Mouse (Mus musculus) CH12.LX (cell line): ENCODE results near the gene Kcnk6. TPM values are rescaled to one million over a fixed set of nuclear protein-coding genes. Genes with fewer than 3 reads are reported as not detected.
"Not testable (repeated sequence)": the region's sequence is repeated elsewhere in the genome, so short reads cannot be mapped to it uniquely, and the experiment has no call there.

Source experiments
- DNase-seq: peaks from one replicate; pipeline ENCODE4 v3.0.0-alpha.2; 2013; ENCODE audit errors: extremely low read depth
- H3K27ac ChIP-seq: 2 replicates; pipeline ENCODE4 v1.5.1; 2012; ENCODE audit warnings: low read depth, mild to moderate bottlenecking, control low read depth, moderate library complexity; ENCODE audit not compliant: insufficient read depth
- H3K27me3 ChIP-seq: replicated peaks from 2 replicates; pipeline ENCODE3; 2012; ENCODE audit warnings: inconsistent platforms
- H3K36me3 ChIP-seq, 2 experiments: replicated peaks in 1 of 2; 2 replicates each; pipeline versions ENCODE3 to v1.6.1; 2012; ENCODE audit warnings: inconsistent platforms in 1 of 2, low read length in 1 of 2, mild to moderate bottlenecking in 1 of 2, mixed read lengths in 1 of 2, moderate library complexity in 1 of 2; ENCODE audit not compliant: control insufficient read depth in 1 of 2, insufficient read depth in 1 of 2
- H3K4me1 ChIP-seq, 2 experiments: 2 replicates each; pipeline ENCODE4 v1.6.1; 2012; ENCODE audit warnings: inconsistent platforms in 1 of 2, moderate library complexity in 1 of 2; ENCODE audit not compliant: insufficient read depth in 2 of 2, control insufficient read depth in 1 of 2
- H3K4me2 ChIP-seq: 2 replicates; pipeline ENCODE4 v1.6.1; 2012; ENCODE audit warnings: low read depth, mild to moderate bottlenecking, control low read depth; ENCODE audit not compliant: poor library complexity, insufficient read depth, severe bottlenecking
- H3K4me3 ChIP-seq, 3 experiments: fragments of 150-350 bp in 1 of 3; sonication (generic) in 1 of 3; replicated peaks in 1 of 3; 2 replicates each; pipeline versions ENCODE3 to v1.5.1; 2011 to 2012; ENCODE audit warnings: low read depth in 2 of 3, low read length in 2 of 3, mild to moderate bottlenecking in 2 of 3, moderate library complexity in 2 of 3, control low read depth in 1 of 3, improper control_type of control experiment in 1 of 3, inconsistent platforms in 1 of 3, mixed read lengths in 1 of 3; ENCODE audit not compliant: poor library complexity in 1 of 3
- H3K79me2 ChIP-seq: replicated peaks from 2 replicates; pipeline ENCODE4 v1.6.1; 2012; ENCODE audit warnings: mild to moderate bottlenecking, moderate library complexity; ENCODE audit not compliant: control insufficient read depth, poor library complexity, insufficient read depth, severe bottlenecking; ENCODE audit errors: extremely low read depth
- H3K9ac ChIP-seq: 2 replicates; pipeline ENCODE4 v1.6.1; 2012; ENCODE audit warnings: low read depth, mild to moderate bottlenecking, control low read depth, moderate library complexity; ENCODE audit not compliant: insufficient read depth
- H3K9me3 ChIP-seq: replicated peaks from 2 replicates; pipeline ENCODE3; 2012; ENCODE audit warnings: low read length, inconsistent platforms, mixed read lengths
- BHLHE40 ChIP-seq: IDR thresholded peaks from 2 replicates; pipeline ENCODE4 v1.6.1; 2011; ENCODE audit warnings: mild to moderate bottlenecking, low read depth, low read length, improper control_type of control experiment
- ELF1 ChIP-seq: IDR thresholded peaks from 2 replicates; pipeline ENCODE4 v1.6.1; 2014; ENCODE audit warnings: low read depth, mild to moderate bottlenecking, inconsistent platforms, low read length, improper control_type of control experiment
- EP300 ChIP-seq: IDR thresholded peaks from 2 replicates; pipeline ENCODE4 v1.6.1; 2011; ENCODE audit warnings: low read length, improper control_type of control experiment
- ETS1 ChIP-seq: conservative IDR thresholded peaks from 2 replicates; pipeline ENCODE4 v1.6.1; 2012; ENCODE audit warnings: low read depth, mild to moderate bottlenecking, inconsistent platforms, low read length, improper control_type of control experiment, moderate library complexity
- GABPA ChIP-seq: IDR thresholded peaks from 2 replicates; pipeline ENCODE4 v1.6.1; 2012; ENCODE audit warnings: low read depth, low read length, improper control_type of control experiment, inconsistent platforms; ENCODE audit not compliant: insufficient replicate concordance
- MAZ ChIP-seq: IDR thresholded peaks from 2 replicates; pipeline ENCODE4 v1.6.1; 2012; ENCODE audit warnings: low read depth, mild to moderate bottlenecking, inconsistent platforms, low read length, improper control_type of control experiment, moderate library complexity
- MXI1 ChIP-seq: IDR thresholded peaks from 2 replicates; pipeline ENCODE4 v1.6.1; 2011; ENCODE audit warnings: mild to moderate bottlenecking, low read depth, low read length, improper control_type of control experiment
- MYC ChIP-seq: IDR thresholded peaks from 2 replicates; pipeline ENCODE4 v1.6.1; 2011; ENCODE audit warnings: low read depth, mild to moderate bottlenecking, improper control_type of control experiment, low read length
- NELFE ChIP-seq: IDR thresholded peaks from 2 replicates; pipeline ENCODE4 v1.6.1; 2011; ENCODE audit warnings: low read depth, low read length, improper control_type of control experiment
- PAX5 ChIP-seq: IDR thresholded peaks from 2 replicates; pipeline ENCODE4 v1.6.1; 2012; ENCODE audit warnings: low read length, inconsistent platforms, mixed read lengths
- SMC3 ChIP-seq: IDR thresholded peaks from 2 replicates; pipeline ENCODE4 v1.6.1; 2011; ENCODE audit warnings: low read depth, low read length, improper control_type of control experiment
- USF2 ChIP-seq: conservative IDR thresholded peaks from 2 replicates; pipeline ENCODE4 v1.6.1; 2011; ENCODE audit warnings: low read depth, low read length, improper control_type of control experiment
- ZC3H11A ChIP-seq: IDR thresholded peaks from 2 replicates; pipeline ENCODE4 v1.6.1; 2012; ENCODE audit warnings: low read depth, mild to moderate bottlenecking, inconsistent platforms, low read length, improper control_type of control experiment
- ZMIZ1 ChIP-seq: IDR thresholded peaks from 2 replicates; pipeline ENCODE4 v1.6.1; 2012; ENCODE audit warnings: low read depth, mild to moderate bottlenecking, inconsistent platforms, low read length, improper control_type of control experiment
- ZNF384 ChIP-seq: IDR thresholded peaks from 2 replicates; pipeline ENCODE4 v1.6.1; 2012; ENCODE audit warnings: low read depth, low read length, improper control_type of control experiment, inconsistent platforms
- dilution Hi-C: fragments of 300-500 bp; cut with MboI; formaldehyde crosslinking; loops from 2 replicates; pipeline ENCODE4 v1.14.3; 2020; ENCODE audit warnings: low sequenced_read_pairs; ENCODE audit not compliant: extremely low pct_unique_long_range_greater_than_20kb, extremely low pct_ligation_motif_present
- in situ Hi-C: fragments of 300-500 bp; cut with MboI; formaldehyde crosslinking; loops from 3 replicates; pipeline ENCODE4 v1.14.3; 2019; ENCODE audit warnings: low sequenced_read_pairs, low pct_ligation_motif_present, low pct_unique_long_range_greater_than_20kb, mixed read lengths
- polyA plus RNA-seq: library from polyadenylated mRNA; unstranded; fragments of >175 nt; gene quantifications from 2 replicates; pipeline ENCODE4 v1.2.1, GENCODE M21; 2012; ENCODE audit warnings: low read depth; ENCODE audit not compliant: insufficient read length
- total RNA-seq, 2 experiments: library from RNA; depleted of rRNA; stranded (reverse); fragments of 300-350 nt in 1 of 2; fragments of >200 nt in 1 of 2; gene quantifications; 2 replicates each; pipeline ENCODE4 v1.2.3; 2012 to 2014

The Kcnk6 gene
- total and polyA plus RNA-seq, 3 experiments: 1.9 to 4.0 (median 2.2) TPM

DNA sequence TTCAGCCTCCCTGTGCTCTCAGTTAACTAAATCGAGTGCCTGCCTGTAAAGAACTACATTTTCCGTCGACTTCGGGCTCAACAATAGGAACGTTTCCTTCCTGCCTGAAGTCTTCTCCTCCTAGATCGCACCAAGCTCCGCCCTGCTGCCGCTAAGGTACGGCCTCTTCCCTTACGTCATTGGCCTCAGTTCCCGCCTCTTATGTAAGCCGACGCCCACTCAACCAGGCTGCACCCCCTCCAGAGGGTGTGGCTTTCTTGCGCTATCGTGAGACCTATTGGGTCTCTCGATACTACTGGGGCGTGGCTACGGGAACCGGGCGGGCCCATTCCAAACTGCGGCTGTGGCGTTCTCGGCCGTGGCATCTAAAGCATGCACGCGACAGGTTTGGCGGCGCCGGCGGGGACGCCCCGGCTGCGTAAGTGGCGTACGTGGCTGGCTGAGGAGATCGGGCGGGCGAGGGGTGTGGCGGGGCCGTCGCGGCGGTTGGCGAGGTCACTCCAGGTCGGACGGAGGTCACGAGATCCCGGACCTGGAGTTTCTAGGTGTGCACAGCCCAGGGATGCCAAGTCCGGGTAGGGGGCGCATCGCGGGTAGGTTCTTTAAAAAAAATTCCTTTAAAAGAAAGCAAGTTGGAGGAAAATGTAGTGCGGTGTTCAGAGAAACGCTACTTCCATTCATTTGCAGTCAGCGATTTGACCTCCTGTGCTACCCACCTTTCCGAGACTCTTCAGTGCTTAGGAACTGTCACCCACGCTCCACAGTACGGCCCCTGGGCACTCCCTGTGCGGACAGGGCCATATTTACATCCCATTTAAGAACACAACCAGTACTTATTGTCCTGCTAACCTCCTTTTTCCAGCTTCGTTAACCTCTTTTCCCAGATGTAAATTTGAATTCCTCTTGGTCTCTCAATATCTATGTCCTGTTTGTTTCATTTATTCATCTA, 6.0 kb upstream of the Kcnk6 start, which contains the start of gene Yif1b (continued):
- peak; percentile 96 for TF ChIP-seq BHLHE40
- TF ChIP-seq, all 38 proteins: peak for 24

DNA sequence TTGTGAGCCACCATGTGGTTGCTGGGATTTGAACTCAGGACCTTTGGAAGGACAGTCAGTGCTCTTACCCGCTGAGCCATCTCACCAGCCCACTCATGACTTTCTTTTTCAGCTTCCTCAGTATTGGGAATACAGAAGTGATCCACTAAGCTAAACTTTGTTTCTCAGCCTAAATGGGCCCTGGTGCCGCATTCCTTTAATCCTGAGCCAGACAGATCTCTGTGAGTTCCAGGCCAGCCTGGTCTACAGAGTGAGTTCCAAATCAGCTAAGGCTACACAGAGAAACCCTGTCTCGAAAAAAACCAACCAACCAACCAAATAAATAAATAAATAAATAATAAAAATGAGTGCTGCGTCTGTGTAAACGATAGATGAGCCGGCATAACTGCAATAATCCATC, 5.3 kb upstream of the Kcnk6 start:
- Histone ChIP-seq H3K9ac (peak overlapping the region; percentile 51), H3K4me2 (peak overlapping the region; percentile 73), H3K4me3 (peak overlapping the region; percentile 26 to 72 (median 45)), H3K27ac (peak overlapping the region; percentile 71), H3K4me1 (peaks cover 5 to 19% of the 10 kb centered on the region in 2 experiments), H3K36me3 (peaks cover 0 to 15% of the 10 kb centered on the region in 2 experiments)
- H3K27me3 ChIP-seq, DNase-seq, in situ Hi-C loops, H3K9me3 ChIP-seq, H3K79me2 ChIP-seq, dilution Hi-C loops: not testable (repeated sequence)

DNA sequence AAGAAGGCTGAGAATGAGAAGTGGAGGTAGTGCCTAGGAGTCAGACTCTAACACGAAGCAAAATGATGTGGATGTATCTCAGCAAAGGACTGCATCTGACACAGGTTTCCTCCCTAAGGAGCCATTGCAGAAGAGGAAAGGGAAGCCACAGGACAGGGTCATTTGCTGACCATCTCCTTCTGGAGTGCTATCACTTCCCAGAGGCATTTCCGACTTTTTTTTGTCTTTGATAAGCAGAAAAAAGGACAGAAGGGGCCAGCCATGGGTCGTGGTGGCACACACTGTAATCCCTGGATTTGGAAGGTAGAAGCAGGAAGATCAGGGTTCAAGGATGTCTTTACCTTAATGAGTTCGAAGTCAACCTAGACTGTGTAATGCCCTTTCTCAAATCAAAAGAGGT, 4.3 kb upstream of the Kcnk6 start:
- H3K27me3 ChIP-seq: no peaks in the 10 kb centered on the region
- no peaks in the 10 kb centered on the region; the same call in 1 of the 2 replicates for H3K79me2 ChIP-seq
- no peak overlapping the region for H3K9ac ChIP-seq
- no peak overlapping the region for H3K4me3 ChIP-seq
- no peak for DNase-seq
- dilution Hi-C loops: no loop called here
- in situ Hi-C loops: no loop called here
- H3K27ac ChIP-seq: no peak overlapping the region
- no peaks in the 10 kb centered on the region for H3K9me3 ChIP-seq
- H3K36me3 ChIP-seq: peaks cover 0 to 10% of the 10 kb centered on the region in 2 experiments
- TF ChIP-seq ZNF384 (no peak), GABPA (no peak), ETS1 (no peak), PAX5 (no peak), MYC (no peak), ZC3H11A (no peak), ELF1 (no peak), MAZ (no peak), EP300 (no peak), ZMIZ1 (no peak), NELFE (no peak), USF2 (no peak), SMC3 (no peak), MXI1 (no peak)
- no peak overlapping the region for H3K4me2 ChIP-seq
- H3K4me1 ChIP-seq: peaks cover 5 to 19% of the 10 kb centered on the region in 2 experiments
